Comparison of ENCODE assay signal across 19 mouse cellular contexts in the genomic region with DNA sequence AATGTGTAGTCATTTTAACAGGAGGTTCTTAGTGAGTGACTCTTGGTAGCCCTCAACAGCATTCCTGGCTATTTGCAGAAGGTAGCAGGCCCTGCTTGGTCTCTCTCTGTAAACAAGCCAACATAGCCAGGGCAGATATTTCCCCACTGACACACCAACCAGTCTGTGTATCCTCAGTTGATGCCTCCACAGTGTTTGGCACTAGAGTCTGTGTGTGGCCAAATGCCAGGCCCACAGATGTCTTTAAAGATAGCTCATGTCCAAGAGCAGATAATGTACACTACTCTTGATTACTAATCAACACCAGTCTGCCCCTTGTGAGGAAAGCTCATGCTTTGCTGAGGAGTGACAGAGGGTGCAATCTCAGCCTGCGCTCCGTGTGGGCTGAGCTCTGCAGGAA.
A peak's percentile ranks its signal among the peaks of the same experiment; 100 is the strongest.
DNase-seq lines count a peak whose midpoint lies in the region; ATAC-seq and TF ChIP-seq lines count a peak whose summit lies in the region.
"Had no signal": no experiment of that assay in that cellular context is flagged by ENCODE, and none has a peak within 500 bp of the region (broad histone marks: within the 10 kb centered on the region; RNA-seq: fewer than 3 reads in every experiment).

No protein-coding gene starts in this region.

- peaks cover 21% of the 10 kb centered on the region for H3K27me3 ChIP-seq in hindbrain, embryonic 10.5 days (ENCODE audit: insufficient read depth, poor library complexity, severe bottlenecking)
- H3K27me3 ChIP-seq in hindbrain, embryonic 13.5 days, result 0 out of 2 replicates have a peak, but pooled peaks cover 16% of the 10 kb centered on the region
- H3K27me3 ChIP-seq in liver, adult 2 months (ENCODE audit: control insufficient read depth, insufficient read depth, low read length), result no peaks in the 10 kb centered on the region
- H3K27me3 ChIP-seq in liver, embryonic 12.5 days (replicated peaks), result peaks cover 44% of the 10 kb centered on the region
- no peaks in the 10 kb centered on the region for H3K27me3 ChIP-seq in midbrain, embryonic 15.5 days (replicated peaks)
- H3K27me3 ChIP-seq: hindbrain, embryonic 15.5 days had no signal

- WGBS in hindbrain, embryonic 10.5 days, result 85% methylated on average over 2 of the region's 2 CpGs
- 85% methylated on average over 2 of the region's 2 CpGs for WGBS in hindbrain, embryonic 13.5 days
- WGBS in liver, adult 2 months, result 82% methylated on average over 2 of the region's 2 CpGs
- WGBS in liver, embryonic 12.5 days (ENCODE audit: insufficient replicate concordance), result 73% methylated on average over 2 of the region's 2 CpGs
- 81% methylated on average over 2 of the region's 2 CpGs for WGBS in midbrain, embryonic 15.5 days

- H3K9me3 ChIP-seq in hindbrain, embryonic 10.5 days, result no peaks in the 10 kb centered on the region
- no peaks in the 10 kb centered on the region for H3K9me3 ChIP-seq in hindbrain, embryonic 13.5 days
- no peaks in the 10 kb centered on the region for H3K9me3 ChIP-seq in liver, embryonic 12.5 days (replicated peaks)
- H3K9me3 ChIP-seq in midbrain, embryonic 15.5 days, result no peaks in the 10 kb centered on the region
- H3K9me3 ChIP-seq: embryonic facial prominence, embryonic 10.5 days; forebrain, embryonic 13.5 days; heart, embryonic 15.5 days; hindbrain, embryonic 15.5 days had no signal

- no peak overlapping the region for H3K9ac ChIP-seq in hindbrain, embryonic 13.5 days
- H3K9ac ChIP-seq in liver, adult 2 months (ENCODE audit: low read depth, low read length), result no peak overlapping the region
- no peak overlapping the region for H3K9ac ChIP-seq in liver, embryonic 12.5 days
- no peak overlapping the region for H3K9ac ChIP-seq in midbrain, embryonic 15.5 days
- H3K9ac ChIP-seq: forebrain, embryonic 13.5 days; forebrain, postnatal 0 days; heart, embryonic 15.5 days; hindbrain, embryonic 15.5 days had no signal

- H3K27ac ChIP-seq in hindbrain, embryonic 10.5 days, result 0 out of 2 replicates have a peak overlapping the region, but pooled peaks have one; percentile 8
- no peak overlapping the region for H3K27ac ChIP-seq in hindbrain, embryonic 13.5 days
- H3K27ac ChIP-seq in liver, adult 2 months (replicated peaks; ENCODE audit: insufficient read depth, low read depth, low read length), result no peak overlapping the region; the same call in 1 of the 2 replicates
- no peak overlapping the region for H3K27ac ChIP-seq in liver, embryonic 12.5 days
- no peak overlapping the region for H3K27ac ChIP-seq in midbrain, embryonic 15.5 days
- H3K27ac ChIP-seq: embryonic facial prominence, embryonic 10.5 days; forebrain, embryonic 13.5 days; heart, adult 2 months; heart, embryonic 15.5 days; hindbrain, embryonic 15.5 days had no signal

- no peaks in the 10 kb centered on the region for H3K36me3 ChIP-seq in hindbrain, embryonic 10.5 days
- H3K36me3 ChIP-seq in hindbrain, embryonic 13.5 days, result no peaks in the 10 kb centered on the region
- peaks cover 14% of the 10 kb centered on the region for H3K36me3 ChIP-seq in liver, adult 2 months (ENCODE audit: control insufficient read depth, insufficient read depth, low read length)
- H3K36me3 ChIP-seq in liver, embryonic 12.5 days, result no peaks in the 10 kb centered on the region
- H3K36me3 ChIP-seq in midbrain, embryonic 15.5 days (replicated peaks), result no peaks in the 10 kb centered on the region
- H3K36me3 ChIP-seq: embryonic facial prominence, embryonic 10.5 days; heart, embryonic 15.5 days; hindbrain, embryonic 15.5 days had no signal

- DNase-seq in hindbrain, embryonic 10.5 days (ENCODE audit: low spot score), result no peak
- DNase-seq in liver, adult 2 months (ENCODE audit: extremely low read depth, low read depth, low spot score), result peak; percentile 54
- DNase-seq in 3T3-L1 (ENCODE audit: low read depth, low spot score), result peak; percentile 77
- DNase-seq: adrenal gland, adult 8-10 months; adrenal gland, postnatal 36 days; cerebellum, adult 2 months; forebrain, postnatal 0 days; gastrocnemius, postnatal 14 days; heart, adult 2 months; heart, postnatal 14 days had no signal

- no peak overlapping the region for H3K4me3 ChIP-seq in hindbrain, embryonic 10.5 days
- no peak overlapping the region for H3K4me3 ChIP-seq in hindbrain, embryonic 13.5 days
- H3K4me3 ChIP-seq in liver, adult 2 months (ENCODE audit: insufficient read depth, low read depth, low read length), result no peak overlapping the region
- no peak overlapping the region for H3K4me3 ChIP-seq in liver, embryonic 12.5 days
- H3K4me3 ChIP-seq in midbrain, embryonic 15.5 days, result no peak overlapping the region
- H3K4me3 ChIP-seq: embryonic facial prominence, embryonic 10.5 days; forebrain, embryonic 13.5 days; heart, adult 2 months; heart, embryonic 15.5 days; hindbrain, embryonic 15.5 days had no signal

- H3K4me2 ChIP-seq in hindbrain, embryonic 13.5 days, result no peak overlapping the region
- H3K4me2 ChIP-seq in liver, embryonic 12.5 days, result no peak overlapping the region
- no peak overlapping the region for H3K4me2 ChIP-seq in midbrain, embryonic 15.5 days
- H3K4me2 ChIP-seq: forebrain, embryonic 13.5 days; heart, embryonic 11.5 days; heart, embryonic 15.5 days; hindbrain, embryonic 15.5 days had no signal

- peaks cover 18% of the 10 kb centered on the region for H3K4me1 ChIP-seq in hindbrain, embryonic 10.5 days (replicated peaks)
- H3K4me1 ChIP-seq in hindbrain, embryonic 13.5 days (replicated peaks), result peaks cover 13% of the 10 kb centered on the region
- H3K4me1 ChIP-seq in liver, adult 2 months (ENCODE audit: control insufficient read depth, insufficient read depth, low read length), result peaks cover 27% of the 10 kb centered on the region
- peaks cover 24% of the 10 kb centered on the region for H3K4me1 ChIP-seq in liver, embryonic 12.5 days
- H3K4me1 ChIP-seq in midbrain, embryonic 15.5 days, result peaks cover 18% of the 10 kb centered on the region

- no peak for TF ChIP-seq CTCF in liver, adult 2 months (IDR thresholded peaks at IDR 0.05; ENCODE audit: low read depth, low read length)

- no peak for TF ChIP-seq POLR2A in liver, adult 2 months (IDR thresholded peaks at IDR 0.05; ENCODE audit: extremely low read depth, insufficient read depth, low read length)

- ATAC-seq in hindbrain, embryonic 13.5 days (ENCODE audit: low FRiP score), result no peak
- ATAC-seq in liver, embryonic 12.5 days, result no peak
- peak; percentile 38; the same call in 1 of the 2 replicates for ATAC-seq in megakaryocyte-erythroid progenitor cell, adult 5-6 weeks (replicated peaks; ENCODE audit: low FRiP score, low TSS enrichment, poor library complexity, severe bottlenecking)
- no peak for ATAC-seq in midbrain, embryonic 15.5 days (replicated peaks)
- ATAC-seq: forebrain, embryonic 13.5 days; forebrain, postnatal 0 days had no signal

- no peaks in the 10 kb centered on the region for H3K79me2 ChIP-seq in liver, adult 2 months (ENCODE audit: control insufficient read depth, insufficient read depth, low read length)
